Mouse (Mus musculus) midbrain, embryonic 16.5 days (tissue): Measurements from ENCODE around the gene Cep41. TPM values are rescaled to one million over a fixed set of nuclear protein-coding genes. Genes with fewer than 3 reads are reported as not detected.
A peak's percentile ranks its signal among the peaks of the same experiment; 100 is the strongest.

Experiments used
- ATAC-seq: fragments of 200-750 bp; cut with Nextera tagmentation; 2 replicates; pipeline ENCODE4 v1.8.0; 2017; ENCODE audit warnings: moderate TSS enrichment
- H3K27ac ChIP-seq: fragments of 300-500 bp; sonication (generic); 2 replicates; pipeline ENCODE4 v1.5.1; 2014; ENCODE audit warnings: mild to moderate bottlenecking, low read length, mixed read lengths
- H3K27me3 ChIP-seq: fragments of 300-500 bp; sonication (generic); 2 replicates; pipeline ENCODE4 v1.6.1; 2014; ENCODE audit warnings: low read depth, low read length, mixed read lengths; ENCODE audit not compliant: control insufficient read depth, insufficient read depth
- H3K36me3 ChIP-seq: fragments of 300-500 bp; sonication (generic); 2 replicates; pipeline ENCODE4 v1.6.1; 2014; ENCODE audit warnings: mild to moderate bottlenecking, low read length, moderate library complexity, mixed read lengths; ENCODE audit not compliant: control insufficient read depth, insufficient read depth
- H3K4me1 ChIP-seq: fragments of 300-500 bp; sonication (generic); 2 replicates; pipeline ENCODE4 v1.6.1; 2014; ENCODE audit warnings: mild to moderate bottlenecking, low read length, mixed read lengths; ENCODE audit not compliant: control insufficient read depth, insufficient read depth
- H3K4me2 ChIP-seq: fragments of 300-500 bp; sonication (generic); 2 replicates; pipeline ENCODE4 v1.6.1; 2014; ENCODE audit warnings: mild to moderate bottlenecking, low read length, mixed read lengths
- H3K4me3 ChIP-seq: fragments of 300-500 bp; sonication (generic); 2 replicates; pipeline ENCODE4 v1.5.1; 2014; ENCODE audit warnings: low read depth, mild to moderate bottlenecking, low read length, moderate library complexity, mixed read lengths
- H3K9ac ChIP-seq: fragments of 300-500 bp; sonication (generic); 2 replicates; pipeline ENCODE4 v1.6.1; 2014; ENCODE audit warnings: low read depth, low read length, mixed read lengths
- H3K9me3 ChIP-seq: fragments of 300-500 bp; sonication (generic); replicated peaks from 2 replicates; pipeline ENCODE4 v1.6.1; 2014; ENCODE audit warnings: mild to moderate bottlenecking, low read length, mixed read lengths; ENCODE audit not compliant: control insufficient read depth, poor library complexity, severe bottlenecking
- WGBS: fragments of 180-500 bp; shearing (Covaris S2); extraction: QIAGEN DNeasy Blood & Tissue Kit; methylation state at CpG from one replicate; pipeline ENCODE4 v1.1.7; 2014; 5-methylcytosine and 5-hydroxymethylcytosine counted together
- polyA plus RNA-seq: library from polyadenylated mRNA; unstranded; fragments of >200 nt; fragmentation: Nextera tagmentation; extraction: Ambion mirVana; gene quantifications from 2 replicates; pipeline ENCODE4 v1.2.1, GENCODE M21; 2015

Gene Cep41
- polyA plus RNA-seq, 1 experiment from 2014 or later: 13.2 TPM

- Histone ChIP-seq H3K4me1 (no peaks in the 10 kb centered on the region; the same call in 1 of the 2 replicates), H3K27ac (no peak overlapping the region), H3K9ac (no peak overlapping the region), H3K4me2 (no peak overlapping the region), H3K36me3 (no peaks in the 10 kb centered on the region), H3K9me3 (no peaks in the 10 kb centered on the region), H3K4me3 (no peak overlapping the region), H3K27me3 (no peaks in the 10 kb centered on the region)
- no peak for ATAC-seq
- 91% methylated on average over 6 of the region's 6 CpGs for WGBS
These were observed 6.6 kb upstream of the Cep41 start for GRCm38 (mm10) chr6:30700182-30700581.

- H3K4me3 ChIP-seq: no peak overlapping the region
- H3K9me3 ChIP-seq: no peaks in the 10 kb centered on the region
- no peak overlapping the region for H3K9ac ChIP-seq
- WGBS: 90% methylated on average over 4 of the region's 4 CpGs
- peaks cover 10% of the 10 kb centered on the region for H3K4me1 ChIP-seq
- H3K27ac ChIP-seq: no peak overlapping the region
- H3K36me3 ChIP-seq: no peaks in the 10 kb centered on the region
- H3K27me3 ChIP-seq: no peaks in the 10 kb centered on the region
- ATAC-seq: no peak
- no peak overlapping the region for H3K4me2 ChIP-seq
These were observed 4.5 kb upstream of the Cep41 start for GRCm38 (mm10) chr6:30698036-30698435.

- ATAC-seq: no peak
- WGBS: 21% methylated on average over 5 of the region's 5 CpGs
- H3K9ac ChIP-seq: no peak overlapping the region
- H3K27ac ChIP-seq: no peak overlapping the region
- H3K9me3 ChIP-seq: no peaks in the 10 kb centered on the region
- no peak overlapping the region for H3K4me2 ChIP-seq
- peaks cover 14% of the 10 kb centered on the region for H3K4me1 ChIP-seq
- H3K36me3 ChIP-seq: no peaks in the 10 kb centered on the region
- no peak overlapping the region for H3K4me3 ChIP-seq
- H3K27me3 ChIP-seq: no peaks in the 10 kb centered on the region
These were observed 3.9 kb upstream of the Cep41 start for GRCm38 (mm10) chr6:30697464-30697863.

GRCm38 (mm10) chr6:30695124-30695523, 1.6 kb upstream of the Cep41 start:
- ATAC-seq: no peak
- WGBS: 90% methylated on average over 8 of the region's 8 CpGs
- no peak overlapping the region for H3K4me2 ChIP-seq
- H3K4me1 ChIP-seq: peaks cover 14% of the 10 kb centered on the region
- no peak overlapping the region for H3K9ac ChIP-seq
- H3K27me3 ChIP-seq: no peaks in the 10 kb centered on the region
- peak overlapping the region; percentile 94 for H3K27ac ChIP-seq
- no peaks in the 10 kb centered on the region for H3K9me3 ChIP-seq
- no peaks in the 10 kb centered on the region for H3K36me3 ChIP-seq
- no peak overlapping the region for H3K4me3 ChIP-seq

- 17% methylated on average over 6 of the region's 6 CpGs for WGBS
- no peaks in the 10 kb centered on the region for H3K9me3 ChIP-seq
- H3K9ac ChIP-seq: peak overlapping the region; percentile 52; the same call in 1 of the 2 replicates
- peaks cover 14% of the 10 kb centered on the region for H3K4me1 ChIP-seq
- peak overlapping the region; percentile 56 for H3K4me3 ChIP-seq
- no peaks in the 10 kb centered on the region for H3K36me3 ChIP-seq
- no peaks in the 10 kb centered on the region for H3K27me3 ChIP-seq
- H3K4me2 ChIP-seq: peak overlapping the region; percentile 59
- H3K27ac ChIP-seq: peak overlapping the region; percentile 94
- peak; percentile 44 for ATAC-seq
These were observed 660 bp upstream of the Cep41 start for GRCm38 (mm10) chr6:30694209-30694608.

GRCm38 (mm10) chr6:30692826-30693225, 723 bp downstream of the Cep41 start:
- Histone ChIP-seq H3K9ac (peak overlapping the region; percentile 65), H3K4me2 (peak overlapping the region; percentile 59), H3K27ac (peak overlapping the region; percentile 94), H3K9me3 (no peaks in the 10 kb centered on the region), H3K27me3 (no peaks in the 10 kb centered on the region), H3K4me1 (peaks cover 14% of the 10 kb centered on the region), H3K4me3 (peak overlapping the region; percentile 56), H3K36me3 (no peaks in the 10 kb centered on the region)
- 74% methylated on average over 5 of the region's 5 CpGs for WGBS
- no peak for ATAC-seq

- Histone ChIP-seq H3K27me3 (no peaks in the 10 kb centered on the region), H3K4me1 (0 out of 2 replicates have a peak, but pooled peaks cover 2% of the 10 kb centered on the region), H3K4me2 (no peak overlapping the region), H3K27ac (no peak overlapping the region), H3K9ac (no peak overlapping the region), H3K4me3 (no peak overlapping the region), H3K36me3 (no peaks in the 10 kb centered on the region), H3K9me3 (no peaks in the 10 kb centered on the region)
- no peak for ATAC-seq
- WGBS: 92% methylated on average over 7 of the region's 7 CpGs
These were observed 6.4 kb downstream of the Cep41 start for GRCm38 (mm10) chr6:30687198-30687597.

- Histone ChIP-seq H3K27ac (no peak overlapping the region), H3K9me3 (no peaks in the 10 kb centered on the region), H3K9ac (no peak overlapping the region), H3K4me1 (peaks cover 4% of the 10 kb centered on the region; the same call in 1 of the 2 replicates), H3K27me3 (no peaks in the 10 kb centered on the region), H3K4me2 (no peak overlapping the region), H3K4me3 (no peak overlapping the region), H3K36me3 (no peaks in the 10 kb centered on the region)
- 93% methylated on average over 1 of the region's 1 CpGs for WGBS
- ATAC-seq: no peak
These were observed 9.0 kb downstream of the Cep41 start for GRCm38 (mm10) chr6:30684570-30684969.

- no peaks in the 10 kb centered on the region for H3K27me3 ChIP-seq
- no peak overlapping the region for H3K27ac ChIP-seq
- no peak overlapping the region for H3K9ac ChIP-seq
- 62% methylated on average over 13 of the region's 13 CpGs for WGBS
- no peak overlapping the region for H3K4me3 ChIP-seq
- H3K4me2 ChIP-seq: no peak overlapping the region
- H3K36me3 ChIP-seq: no peaks in the 10 kb centered on the region
- H3K9me3 ChIP-seq: no peaks in the 10 kb centered on the region
- H3K4me1 ChIP-seq: peaks cover 11% of the 10 kb centered on the region
- ATAC-seq: no peak
These were observed 11.3 kb downstream of the Cep41 start for GRCm38 (mm10) chr6:30681935-30682900.
